Mouse (Mus musculus): ENCODE results near the gene Lgals7. TPM values are rescaled to one million over a fixed set of nuclear protein-coding genes. Genes with fewer than 3 reads are reported as not detected.
"Not testable (repeated sequence)": the region's sequence is repeated elsewhere in the genome, so short reads cannot be mapped to it uniquely, and the experiment has no call there.

Gene Lgals7
- polyA plus RNA-seq, 2 experiments: 48.4 to 198 TPM

- TF ChIP-seq POLR2A (IDR thresholded peaks at IDR 0.05; ENCODE audit: borderline replicate concordance, extremely low read depth, insufficient read depth, insufficient read length): no peak
- no peaks in the 10 kb centered on the region for H3K4me1 ChIP-seq (ENCODE audit: control insufficient read depth, insufficient read depth, low read length)
- ATAC-seq (ENCODE audit: low FRiP score, low read depth): no peak
- no peak overlapping the region for H3K4me3 ChIP-seq (replicated peaks; ENCODE audit: low read length)
- 62% methylated on average over 7 of the region's 7 CpGs for WGBS
- H3K27me3 ChIP-seq (ENCODE audit: control insufficient read depth, insufficient read depth, low read length): no peaks in the 10 kb centered on the region
- DNase-seq (ENCODE audit: low spot score): no peak
- H3K4me2 ChIP-seq (replicated peaks; ENCODE audit: low read depth, low read length, severe bottlenecking): no peak overlapping the region
- no peaks in the 10 kb centered on the region for H3K36me3 ChIP-seq (ENCODE audit: control insufficient read depth, insufficient read depth, low read length)
- H3K9me3 ChIP-seq (ENCODE audit: control insufficient read depth, low read length): no peaks in the 10 kb centered on the region
- H3K9ac ChIP-seq (ENCODE audit: low read depth, low read length, severe bottlenecking): no peak overlapping the region
- H3K27ac ChIP-seq (replicated peaks; ENCODE audit: low read depth, low read length): no peak overlapping the region
These were observed 16.0 kb downstream of the Lgals7 start for GRCm38 (mm10) chr7:28879606-28880005.

GRCm38 (mm10) chr7:28880554-28880953, 16.9 kb downstream of the Lgals7 start:
- no peak for TF ChIP-seq POLR2A (IDR thresholded peaks at IDR 0.05; ENCODE audit: borderline replicate concordance, extremely low read depth, insufficient read depth, insufficient read length)
- Histone ChIP-seq H3K9me3 (ENCODE audit: control insufficient read depth, low read length) (no peaks in the 10 kb centered on the region), H3K4me2 (replicated peaks; ENCODE audit: low read depth, low read length, severe bottlenecking) (no peak overlapping the region), H3K9ac (ENCODE audit: low read depth, low read length, severe bottlenecking) (no peak overlapping the region), H3K27ac (replicated peaks; ENCODE audit: low read depth, low read length) (no peak overlapping the region), H3K4me1 (ENCODE audit: control insufficient read depth, insufficient read depth, low read length) (no peaks in the 10 kb centered on the region), H3K4me3 (replicated peaks; ENCODE audit: low read length) (no peak overlapping the region), H3K27me3 (ENCODE audit: control insufficient read depth, insufficient read depth, low read length) (no peaks in the 10 kb centered on the region), H3K36me3 (ENCODE audit: control insufficient read depth, insufficient read depth, low read length) (no peaks in the 10 kb centered on the region)
- WGBS: 64% methylated on average over 10 of the region's 10 CpGs
- no peak for DNase-seq (ENCODE audit: low spot score)
- ATAC-seq (ENCODE audit: low FRiP score, low read depth): no peak

GRCm38 (mm10) chr7:28881199-28881598, 17.5 kb downstream of the Lgals7 start, which contains the start of gene Capn12:
Capn12 (plus strand) TSS chr7:28881422.
- ATAC-seq (ENCODE audit: low FRiP score, low read depth): no peak
- DNase-seq (ENCODE audit: low spot score): no peak

GRCm38 (mm10) chr7:28883039-28883438, 19.4 kb downstream of the Lgals7 start:
- no peak for ATAC-seq (ENCODE audit: low FRiP score, low read depth)
- DNase-seq (ENCODE audit: low spot score): no peak
- Histone ChIP-seq H3K4me1 (ENCODE audit: control insufficient read depth, insufficient read depth, low read length) (no peaks in the 10 kb centered on the region), H3K9me3 (ENCODE audit: control insufficient read depth, low read length) (no peaks in the 10 kb centered on the region), H3K36me3 (ENCODE audit: control insufficient read depth, insufficient read depth, low read length) (no peaks in the 10 kb centered on the region), H3K27me3 (ENCODE audit: control insufficient read depth, insufficient read depth, low read length) (peaks cover 11% of the 10 kb centered on the region), H3K4me3 (replicated peaks; ENCODE audit: low read length) (no peak overlapping the region), H3K9ac (ENCODE audit: low read depth, low read length, severe bottlenecking) (no peak overlapping the region), H3K27ac (replicated peaks; ENCODE audit: low read depth, low read length) (no peak overlapping the region), H3K4me2 (replicated peaks; ENCODE audit: low read depth, low read length, severe bottlenecking) (no peak overlapping the region)
- 85% methylated on average over 11 of the region's 11 CpGs for WGBS
- TF ChIP-seq POLR2A (IDR thresholded peaks at IDR 0.05; ENCODE audit: borderline replicate concordance, extremely low read depth, insufficient read depth, insufficient read length): no peak

More at GRCm38 (mm10) chr7:28881199-28881598, 17.5 kb downstream of the Lgals7 start, which contains the start of gene Capn12:
- Histone ChIP-seq H3K4me3 (replicated peaks; ENCODE audit: low read length) (no peak within 1 kb of the TSS), H3K36me3 (ENCODE audit: control insufficient read depth, insufficient read depth, low read length) (no peaks in the 10 kb centered on the region), H3K9me3 (ENCODE audit: control insufficient read depth, low read length) (no peaks in the 10 kb centered on the region), H3K9ac (ENCODE audit: low read depth, low read length, severe bottlenecking) (no peak within 1 kb of the TSS), H3K4me2 (replicated peaks; ENCODE audit: low read depth, low read length, severe bottlenecking) (no peak within 1 kb of the TSS), H3K4me1 (ENCODE audit: control insufficient read depth, insufficient read depth, low read length) (no peaks in the 10 kb centered on the region), H3K27me3 (ENCODE audit: control insufficient read depth, insufficient read depth, low read length) (no peaks in the 10 kb centered on the region), H3K27ac (replicated peaks; ENCODE audit: low read depth, low read length) (no peak within 1 kb of the TSS)
- no peak for TF ChIP-seq POLR2A (IDR thresholded peaks at IDR 0.05; ENCODE audit: borderline replicate concordance, extremely low read depth, insufficient read depth, insufficient read length)
- WGBS: 36% methylated on average over 13 of the region's 13 CpGs

GRCm38 (mm10) chr7:28883704-28884103, 20.1 kb downstream of the Lgals7 start:
- H3K4me1 ChIP-seq (ENCODE audit: control insufficient read depth, insufficient read depth, low read length); H3K36me3 ChIP-seq (ENCODE audit: control insufficient read depth, insufficient read depth, low read length); ATAC-seq (ENCODE audit: low FRiP score, low read depth); DNase-seq (ENCODE audit: low spot score); H3K4me2 ChIP-seq (replicated peaks; ENCODE audit: low read depth, low read length, severe bottlenecking); H3K4me3 ChIP-seq (replicated peaks; ENCODE audit: low read length); H3K27ac ChIP-seq (replicated peaks; ENCODE audit: low read depth, low read length); H3K9ac ChIP-seq (ENCODE audit: low read depth, low read length, severe bottlenecking); H3K9me3 ChIP-seq (ENCODE audit: control insufficient read depth, low read length): not testable (repeated sequence)
- peaks cover 17% of the 10 kb centered on the region for H3K27me3 ChIP-seq (ENCODE audit: control insufficient read depth, insufficient read depth, low read length)
- WGBS: 90% methylated on average over 3 of the region's 4 CpGs

GRCm38 (mm10) chr7:28886486-28886885, 22.8 kb downstream of the Lgals7 start:
- Histone ChIP-seq H3K4me3 (replicated peaks; ENCODE audit: low read length) (no peak overlapping the region), H3K9ac (ENCODE audit: low read depth, low read length, severe bottlenecking) (no peak overlapping the region), H3K9me3 (ENCODE audit: control insufficient read depth, low read length) (no peaks in the 10 kb centered on the region), H3K4me1 (ENCODE audit: control insufficient read depth, insufficient read depth, low read length) (peaks cover 8% of the 10 kb centered on the region), H3K27me3 (ENCODE audit: control insufficient read depth, insufficient read depth, low read length) (peaks cover 17% of the 10 kb centered on the region), H3K27ac (replicated peaks; ENCODE audit: low read depth, low read length) (no peak overlapping the region), H3K4me2 (replicated peaks; ENCODE audit: low read depth, low read length, severe bottlenecking) (no peak overlapping the region), H3K36me3 (ENCODE audit: control insufficient read depth, insufficient read depth, low read length) (peaks cover 3% of the 10 kb centered on the region; the same call in 1 of the 2 replicates)
- WGBS: 20% methylated on average over 14 of the region's 14 CpGs
- ATAC-seq (ENCODE audit: low FRiP score, low read depth) (no peak), DNase-seq (ENCODE audit: low spot score) (no peak)
- TF ChIP-seq POLR2A (IDR thresholded peaks at IDR 0.05; ENCODE audit: borderline replicate concordance, extremely low read depth, insufficient read depth, insufficient read length): no peak

Data from limb, embryonic 14.5 days (tissue).